Mouse (Mus musculus): Measurements from ENCODE around the gene Galntl6.
"Not testable (repeated sequence)": the region's sequence is repeated elsewhere in the genome, so short reads cannot be mapped to it uniquely, and the experiment has no call there.

The Galntl6 gene

GRCm38 (mm10) chr8:58597834-58598233, 314.6 kb downstream of the Galntl6 start:
- DNase-seq: no peak

GRCm38 (mm10) chr8:58575346-58575745, 337.1 kb downstream of the Galntl6 start:
- no peak for DNase-seq

GRCm38 (mm10) chr8:58568086-58568485, 344.4 kb downstream of the Galntl6 start:
- DNase-seq: no peak

- no peak for DNase-seq
These were observed 346.3 kb downstream of the Galntl6 start for GRCm38 (mm10) chr8:58566115-58566514.

- DNase-seq: no peak
These were observed 376.7 kb downstream of the Galntl6 start for GRCm38 (mm10) chr8:58535781-58536180.

GRCm38 (mm10) chr8:58534631-58535030, 377.8 kb downstream of the Galntl6 start:
- DNase-seq: no peak

GRCm38 (mm10) chr8:58523443-58523842, 389.0 kb downstream of the Galntl6 start:
- DNase-seq: no peak

GRCm38 (mm10) chr8:58521932-58522331, 390.5 kb downstream of the Galntl6 start:
- DNase-seq: no peak

- no peak for DNase-seq
These were observed 401.9 kb downstream of the Galntl6 start for GRCm38 (mm10) chr8:58510516-58510915.

GRCm38 (mm10) chr8:58509051-58509450, 403.4 kb downstream of the Galntl6 start:
- DNase-seq: no peak

GRCm38 (mm10) chr8:58487099-58487498, 425.3 kb downstream of the Galntl6 start:
- no peak for DNase-seq

- not testable (repeated sequence) for DNase-seq
These were observed 449.1 kb downstream of the Galntl6 start for GRCm38 (mm10) chr8:58463342-58463741.

- no peak for DNase-seq
These were observed 469.7 kb downstream of the Galntl6 start for GRCm38 (mm10) chr8:58442696-58443095.

GRCm38 (mm10) chr8:58418481-58418880, 494.0 kb downstream of the Galntl6 start:
- no peak for DNase-seq

GRCm38 (mm10) chr8:58417551-58417950, 494.9 kb downstream of the Galntl6 start:
- no peak for DNase-seq

- no peak for DNase-seq
These were observed 515.9 kb downstream of the Galntl6 start for GRCm38 (mm10) chr8:58396500-58396899.

- no peak for DNase-seq
These were observed 516.6 kb downstream of the Galntl6 start for GRCm38 (mm10) chr8:58395879-58396278.

GRCm38 (mm10) chr8:58372389-58372788, 540.1 kb downstream of the Galntl6 start:
- no peak for DNase-seq

GRCm38 (mm10) chr8:58371979-58372378, 540.5 kb downstream of the Galntl6 start:
- no peak for DNase-seq

- DNase-seq: no peak
These were observed 581.3 kb downstream of the Galntl6 start for GRCm38 (mm10) chr8:58331151-58331550.

GRCm38 (mm10) chr8:58313482-58313881, 599.0 kb downstream of the Galntl6 start:
- DNase-seq: no peak

GRCm38 (mm10) chr8:58291487-58291886, 621.0 kb downstream of the Galntl6 start:
- DNase-seq: no peak

- DNase-seq: no peak
These were observed 622.4 kb downstream of the Galntl6 start for GRCm38 (mm10) chr8:58290080-58290479.

GRCm38 (mm10) chr8:58265485-58265884, 647.0 kb downstream of the Galntl6 start:
- no peak for DNase-seq

- no peak for DNase-seq
These were observed 653.7 kb downstream of the Galntl6 start for GRCm38 (mm10) chr8:58258577-58259315.
